Mouse (Mus musculus): ENCODE measurements around the gene Mical3.

Mical3 gene

DNA sequence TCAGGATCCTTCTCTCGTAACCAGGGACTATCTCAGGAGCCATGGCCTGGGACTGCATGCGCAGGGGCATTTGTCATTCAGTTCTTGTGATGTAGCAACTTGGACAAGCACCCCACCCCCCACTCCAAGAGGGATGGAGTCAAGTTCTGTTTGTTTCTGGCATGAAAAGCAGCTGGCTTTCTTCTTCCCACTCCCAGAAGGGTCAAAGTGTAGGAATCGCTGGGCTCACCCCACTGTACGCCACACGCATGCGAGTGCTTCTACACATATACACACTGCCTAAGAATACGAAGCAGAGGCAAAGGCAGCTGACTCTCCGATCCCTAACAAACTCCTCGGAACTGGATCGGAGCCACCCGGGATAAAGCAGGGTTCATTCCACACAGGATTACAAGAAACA lies 119.1 kb downstream of the Mical3 start:
- DNase-seq (ENCODE audit: low read depth): no peak

DNA sequence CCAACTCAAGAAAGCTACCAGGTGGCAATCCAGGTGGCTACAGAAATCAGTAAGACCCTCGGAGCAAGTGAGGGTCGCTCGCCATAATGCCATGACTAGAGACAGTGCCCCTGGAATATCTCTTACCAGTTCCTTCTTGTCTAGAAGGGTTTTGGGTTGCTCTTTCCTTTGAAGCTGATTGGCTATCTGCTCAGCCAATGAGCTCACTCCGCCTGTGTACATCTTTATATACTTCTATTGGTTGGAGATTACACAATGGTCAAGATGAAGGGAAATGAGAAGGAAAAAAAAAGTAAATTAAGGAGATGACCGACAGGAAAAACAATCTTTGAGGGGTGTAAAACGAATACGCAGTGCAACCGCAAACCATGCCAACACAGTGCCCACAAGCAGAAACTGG lies 121.1 kb downstream of the Mical3 start:
- no peak for DNase-seq (ENCODE audit: low read depth)

DNA sequence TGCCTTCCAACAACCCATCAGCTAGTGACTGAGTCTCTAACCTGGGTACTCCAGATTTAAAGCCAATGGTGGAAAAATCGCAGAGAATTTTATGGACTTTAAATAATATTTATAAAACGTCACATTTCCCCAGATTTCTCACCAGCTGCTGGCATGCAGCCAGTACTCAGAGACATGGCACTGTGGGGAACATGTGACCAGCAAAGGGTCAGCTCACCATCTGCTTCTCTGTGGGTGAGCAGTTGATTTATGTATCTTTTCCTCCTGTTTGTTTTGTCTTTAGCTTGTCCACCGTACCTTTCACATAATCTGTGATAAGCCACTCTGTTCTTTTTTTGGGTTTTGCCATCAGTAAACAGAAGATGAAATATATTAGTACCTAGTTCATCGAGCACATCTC lies 125.8 kb downstream of the Mical3 start:
- DNase-seq (ENCODE audit: low read depth): no peak

- no peak for DNase-seq (ENCODE audit: low read depth)
These were observed 127.8 kb downstream of the Mical3 start for GRCm38 (mm10) chr6:121002952-121003351.

DNA sequence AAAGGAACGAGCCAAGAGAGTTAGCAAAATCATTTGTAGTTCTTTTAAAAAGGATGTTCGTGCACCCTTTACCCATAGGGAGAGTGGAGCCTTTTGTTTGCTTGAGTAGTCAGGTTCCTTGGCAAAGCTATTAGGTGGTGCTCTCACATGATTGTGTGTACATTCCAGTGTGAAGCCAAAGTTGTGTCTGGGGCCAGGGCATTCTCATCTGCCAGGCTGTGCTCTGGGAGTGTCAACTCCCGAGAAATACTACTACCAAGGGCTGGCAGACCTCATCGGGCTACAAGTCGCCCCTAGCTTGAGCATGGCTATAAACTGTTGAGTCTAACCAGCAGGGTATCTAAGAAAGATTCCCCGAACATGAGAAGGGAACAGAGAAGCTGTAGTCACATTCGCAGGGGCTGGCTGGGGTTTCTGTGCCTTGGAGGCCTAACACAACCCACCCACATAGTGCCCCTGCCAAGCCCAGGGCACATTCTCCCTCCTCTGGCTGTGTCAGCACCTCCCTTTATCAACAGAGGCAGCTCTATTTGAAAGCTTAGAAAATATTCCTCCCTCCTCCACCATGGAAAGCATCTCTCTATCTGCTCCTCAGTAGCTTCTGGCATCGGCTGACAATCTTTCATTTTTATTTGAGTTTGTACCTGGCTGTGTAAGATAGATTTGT lies 130.8 kb downstream of the Mical3 start:
- DNase-seq (ENCODE audit: low read depth): no peak

- DNase-seq (ENCODE audit: low read depth): no peak
These were observed 131.7 kb downstream of the Mical3 start for GRCm38 (mm10) chr6:120999087-120999486.

GRCm38 (mm10) chr6:120996607-120997006 lies 134.2 kb downstream of the Mical3 start:
- DNase-seq (ENCODE audit: low read depth): no peak

DNA sequence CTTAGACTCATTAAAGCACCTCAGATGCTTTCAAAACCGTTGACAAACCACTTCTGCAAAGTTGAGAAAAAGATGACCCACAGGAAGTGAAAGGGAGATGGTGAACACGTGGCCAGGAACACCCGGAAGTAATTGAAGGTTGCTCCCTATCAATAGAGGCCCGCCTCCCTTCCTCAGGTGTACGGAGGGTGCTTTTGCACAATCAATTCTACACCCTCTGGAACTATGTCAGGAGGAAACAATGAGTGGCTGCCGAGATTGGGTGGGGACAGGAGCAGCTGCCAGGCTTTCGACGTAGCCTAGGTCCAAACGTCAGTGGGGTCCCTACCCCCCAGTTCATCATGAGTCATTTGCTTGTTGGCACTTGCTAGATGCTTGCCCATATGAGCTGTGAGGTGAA lies 135.3 kb downstream of the Mical3 start:
- DNase-seq (ENCODE audit: low read depth): no peak

DNA sequence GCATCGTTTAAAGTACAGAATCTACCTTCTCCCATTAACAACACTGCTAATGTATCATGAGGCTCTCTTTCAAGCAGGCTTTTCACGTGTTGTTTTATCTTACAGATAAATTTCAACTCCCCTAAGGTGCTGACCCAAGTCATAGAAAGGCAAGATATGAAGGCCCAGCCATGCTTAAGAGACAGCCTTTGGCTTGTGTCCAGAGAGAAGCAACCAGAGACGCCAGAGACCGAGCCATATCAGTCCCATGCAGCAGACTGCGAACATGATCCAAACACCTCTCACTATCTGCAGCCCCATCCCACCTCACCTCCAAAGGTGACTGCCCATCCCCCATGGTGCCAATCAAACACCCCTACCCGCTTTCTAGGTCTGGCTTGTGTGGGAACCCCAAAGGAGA lies 138.9 kb downstream of the Mical3 start:
- DNase-seq (ENCODE audit: low read depth): no peak

DNA sequence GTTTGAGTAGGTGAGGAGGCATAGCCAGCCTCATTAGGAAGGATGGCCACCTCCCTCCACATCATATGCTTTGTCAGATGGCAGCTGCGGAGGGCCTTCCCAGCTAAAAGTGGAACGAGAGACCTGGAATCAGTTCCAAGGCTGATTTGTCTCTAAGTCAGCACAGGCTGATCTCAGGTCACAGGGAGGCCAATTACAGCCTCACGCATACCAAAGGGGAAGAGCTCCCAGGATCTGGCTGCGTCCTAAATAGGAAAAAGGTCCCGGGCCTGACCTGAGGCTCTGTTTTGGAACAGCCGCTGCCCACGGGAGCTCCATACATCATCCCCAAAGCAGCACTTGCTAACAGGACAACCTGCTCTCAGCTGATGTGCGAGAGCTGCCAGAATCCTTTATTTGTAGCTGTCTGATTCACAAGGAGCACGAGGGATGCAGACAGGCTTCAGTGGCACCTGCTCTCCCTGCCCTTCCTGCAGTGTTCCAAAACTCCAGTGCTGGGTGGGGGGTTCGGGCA lies 143.2 kb downstream of the Mical3 start:
- DNase-seq (ENCODE audit: low read depth): no peak

DNA sequence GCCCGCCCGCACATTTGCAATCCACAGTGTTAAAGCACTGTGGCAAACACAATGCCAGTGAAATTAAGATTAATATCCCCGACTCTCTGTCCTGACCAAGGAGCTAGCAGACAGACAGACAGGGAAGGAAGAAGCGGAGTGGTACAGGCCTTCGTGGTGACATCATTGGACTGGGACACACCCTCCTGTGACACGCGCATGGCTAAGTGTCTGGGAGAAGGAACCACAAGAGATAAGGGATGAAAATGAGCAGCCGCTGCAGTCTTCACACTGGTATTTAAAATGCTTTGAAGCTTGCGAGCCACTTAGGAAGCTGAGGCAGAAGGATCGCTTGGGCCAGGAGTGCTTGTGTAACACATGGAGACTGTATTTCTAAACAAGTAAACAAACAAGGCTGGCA lies 143.6 kb downstream of the Mical3 start:
- DNase-seq (ENCODE audit: low read depth): no peak

GRCm38 (mm10) chr6:120986172-120986571 lies 144.6 kb downstream of the Mical3 start:
- DNase-seq (ENCODE audit: low read depth): no peak

GRCm38 (mm10) chr6:120982314-120982713 lies 148.5 kb downstream of the Mical3 start:
- no peak for DNase-seq (ENCODE audit: low read depth)

- peak; percentile 50 for DNase-seq (ENCODE audit: low read depth)
These were observed 149.3 kb downstream of the Mical3 start for GRCm38 (mm10) chr6:120981537-120981936.

- peak; percentile 55 for DNase-seq (ENCODE audit: low read depth)
These were observed 152.7 kb downstream of the Mical3 start for GRCm38 (mm10) chr6:120978019-120978621.

DNA sequence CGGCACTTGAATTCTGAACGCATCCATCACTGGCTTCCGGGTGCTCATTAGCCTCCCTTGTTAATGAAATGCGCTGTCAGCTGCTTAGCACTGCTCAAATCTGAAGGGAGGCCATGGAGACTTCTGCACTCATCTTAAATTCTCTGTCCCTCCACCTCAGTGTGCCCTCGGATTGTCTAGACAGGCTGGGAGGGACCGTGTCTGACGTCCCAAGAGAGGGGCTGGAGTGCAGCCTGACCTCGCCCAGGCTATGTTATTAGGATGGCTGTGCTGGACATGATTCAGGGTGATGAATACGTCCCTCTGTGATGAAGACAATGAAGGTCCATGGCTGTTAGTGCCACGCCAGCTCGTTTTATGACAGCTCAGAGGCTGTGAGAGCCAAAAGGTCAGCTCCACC lies 153.8 kb downstream of the Mical3 start:
- no peak for DNase-seq (ENCODE audit: low read depth)

DNA sequence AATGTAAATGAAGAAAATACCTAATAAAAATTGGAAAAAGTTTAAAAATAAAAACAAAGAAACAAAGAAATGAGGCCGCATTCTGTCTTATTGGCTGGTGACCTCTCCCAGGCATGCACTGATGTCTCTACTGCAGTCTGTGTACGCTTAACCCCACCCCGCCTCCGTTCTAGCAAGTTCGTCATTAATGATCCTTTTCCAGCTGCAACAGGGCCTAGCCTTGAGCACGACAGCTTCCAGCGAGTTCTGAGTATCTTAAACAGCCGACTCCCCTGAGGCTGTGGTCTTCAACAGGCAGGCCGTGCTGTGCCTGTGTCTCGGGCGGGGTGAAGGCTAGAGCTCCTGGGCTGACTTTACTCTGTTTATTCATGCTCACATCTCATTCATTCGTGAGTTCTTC lies 154.7 kb downstream of the Mical3 start:
- no peak for DNase-seq (ENCODE audit: low read depth)

- DNase-seq (ENCODE audit: low read depth): peak; percentile 87
These were observed 158.8 kb downstream of the Mical3 start for GRCm38 (mm10) chr6:120971797-120972590.

DNA sequence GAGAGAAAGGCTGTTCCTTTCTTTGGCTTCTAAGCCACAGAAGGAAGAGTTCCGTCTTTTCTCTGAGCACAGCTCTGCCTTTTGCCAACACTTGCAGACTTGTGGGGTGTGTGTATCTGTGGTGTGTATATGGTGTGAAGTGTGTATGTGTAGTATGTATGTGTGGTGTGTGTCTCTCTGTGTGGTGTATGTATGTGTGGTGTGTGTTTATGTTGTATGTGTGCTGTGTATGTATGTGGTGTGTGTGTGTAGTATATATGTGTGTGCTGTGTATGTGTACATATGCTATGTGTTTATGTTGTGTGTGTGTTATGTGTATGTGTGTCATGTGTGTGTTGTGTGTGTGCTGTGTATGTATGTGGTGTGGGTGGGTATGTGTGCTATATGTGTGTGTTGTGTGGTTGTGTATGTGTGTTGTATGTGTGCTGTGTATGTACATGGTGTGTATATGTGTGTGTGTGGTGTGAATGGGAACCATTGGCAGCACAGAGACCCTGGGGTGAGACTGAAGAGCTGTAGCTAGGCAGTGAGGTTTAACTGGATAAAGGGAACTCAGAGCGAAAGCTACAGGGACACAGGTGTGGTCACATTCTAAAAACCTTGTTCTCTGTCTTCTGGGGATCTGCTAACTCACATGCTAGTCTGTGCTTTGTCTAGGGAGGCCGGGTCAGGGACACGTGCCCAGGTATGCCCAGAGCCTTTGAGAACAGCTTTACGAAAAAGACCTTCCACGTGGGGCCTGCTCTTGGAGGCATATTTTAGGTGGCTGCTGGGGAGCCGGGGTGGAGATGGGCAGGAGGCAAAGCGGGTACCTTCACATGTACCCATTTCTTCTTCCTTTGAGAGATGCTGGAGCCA lies 159.6 kb downstream of the Mical3 start:
- no peak for DNase-seq (ENCODE audit: low read depth)

- DNase-seq (ENCODE audit: low read depth): no peak
These were observed 165.0 kb downstream of the Mical3 start for GRCm38 (mm10) chr6:120965814-120966213.

- no peak for DNase-seq (ENCODE audit: low read depth)
These were observed 166.6 kb downstream of the Mical3 start for GRCm38 (mm10) chr6:120964179-120964578.

Data from induced T-regulatory cell, adult 2 months (primary cell).